Mouse (Mus musculus): ENCODE results near the gene Trrap. TPM values are rescaled to one million over a fixed set of nuclear protein-coding genes. Genes with fewer than 3 reads are reported as not detected.

Trrap gene
- polyA plus RNA-seq, 1 experiment from 2014 or later: 88.8 TPM

GRCm38 (mm10) chr5:144755191-144755590 is 12.3 kb upstream of the Trrap start:
- Histone ChIP-seq H3K4me1 (peaks cover 5% of the 10 kb centered on the region; the same call in 1 of the 2 replicates), H3K4me2 (replicated peaks) (no peak overlapping the region), H3K27ac (no peak overlapping the region), H3K36me3 (no peaks in the 10 kb centered on the region), H3K9me3 (no peaks in the 10 kb centered on the region), H3K27me3 (peaks cover 13% of the 10 kb centered on the region), H3K4me3 (no peak overlapping the region), H3K9ac (no peak overlapping the region)
- 78% methylated on average over 10 of the region's 10 CpGs for WGBS
- ATAC-seq (ENCODE audit: low FRiP score, low read depth): no peak

DNA sequence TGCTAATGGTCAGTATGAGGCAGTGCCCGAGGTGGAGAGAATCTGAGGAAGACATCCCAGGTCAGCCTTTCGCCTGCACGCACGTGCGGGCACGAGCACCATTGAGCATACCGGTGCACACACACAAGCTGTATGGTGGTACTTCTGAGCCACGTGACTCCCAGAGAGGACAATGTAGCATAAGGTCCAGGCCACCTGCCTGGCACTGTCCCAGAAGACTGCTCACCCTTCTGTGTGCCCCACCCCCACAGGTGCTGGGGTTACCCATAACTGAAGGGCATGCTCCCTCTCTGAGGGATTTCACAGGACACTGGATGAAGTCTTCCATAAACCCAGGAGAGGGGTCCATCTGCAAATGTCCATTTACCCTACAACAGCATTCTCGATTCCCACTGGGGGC is 10.1 kb upstream of the Trrap start:
- Histone ChIP-seq H3K4me2 (replicated peaks) (no peak overlapping the region), H3K27ac (no peak overlapping the region), H3K4me3 (no peak overlapping the region), H3K4me1 (peaks cover 10% of the 10 kb centered on the region), H3K36me3 (no peaks in the 10 kb centered on the region), H3K27me3 (peaks cover 35% of the 10 kb centered on the region), H3K9me3 (no peaks in the 10 kb centered on the region), H3K9ac (no peak overlapping the region)
- no peak for ATAC-seq (ENCODE audit: low FRiP score, low read depth)
- 81% methylated on average over 9 of the region's 9 CpGs for WGBS

DNA sequence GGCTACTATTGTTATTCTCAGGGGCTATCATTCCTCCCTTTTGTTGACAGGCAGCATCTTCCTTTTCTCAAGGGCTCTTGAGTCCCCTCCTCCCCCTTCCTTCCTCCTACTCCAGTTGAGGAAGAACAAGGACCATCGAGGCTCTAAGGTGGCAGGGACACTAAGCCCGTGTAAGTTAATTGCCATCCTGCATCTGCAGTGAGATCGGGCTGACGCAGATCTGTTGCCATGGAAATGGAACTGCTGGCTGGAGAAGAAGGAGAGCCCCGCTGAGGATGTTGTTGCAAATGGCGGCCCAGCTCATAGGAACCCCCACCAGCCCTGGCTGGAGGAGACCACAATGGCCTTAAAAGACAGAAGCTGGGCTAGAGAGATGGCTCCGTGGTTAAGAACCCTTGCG is 9.1 kb upstream of the Trrap start:
- H3K4me1 ChIP-seq: peaks cover 9% of the 10 kb centered on the region; the same call in 1 of the 2 replicates
- no peak overlapping the region for H3K9ac ChIP-seq

DNA sequence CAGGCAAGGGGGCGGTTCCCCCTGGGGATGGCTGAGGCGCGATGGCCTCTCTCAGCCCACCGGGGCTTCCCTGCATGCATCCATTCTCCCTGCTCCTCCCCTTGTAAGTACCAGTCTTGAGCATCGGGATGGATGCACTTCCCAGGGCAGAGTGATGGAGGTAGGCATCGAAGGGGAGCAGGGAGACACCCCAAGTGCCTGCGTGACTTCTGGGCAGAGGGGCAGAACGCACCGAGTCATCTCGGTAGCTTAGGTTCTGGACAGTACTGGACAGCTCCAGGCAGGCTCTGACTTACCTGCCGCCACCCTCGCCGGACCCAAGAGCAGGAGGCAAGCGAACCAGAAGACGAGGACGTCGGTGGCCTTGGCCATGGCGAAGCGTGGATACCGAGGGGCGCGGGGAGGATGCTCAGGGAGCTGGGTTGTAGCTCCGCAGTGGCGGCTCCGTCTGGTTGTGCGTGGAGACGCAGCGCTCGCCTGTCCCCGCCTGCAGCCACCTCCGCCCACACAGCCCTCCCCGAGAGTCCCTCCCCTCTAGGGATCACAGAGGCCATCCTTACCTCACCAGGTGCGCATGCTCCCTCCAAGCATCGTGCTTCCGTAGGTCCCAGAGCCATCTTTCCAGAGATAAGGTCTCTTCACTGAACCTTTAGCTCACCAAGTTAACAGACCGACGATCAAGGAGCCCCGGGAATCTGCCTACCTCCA is 6.2 kb upstream of the Trrap start, which contains the start of gene Tmem130:
Gene Tmem130 (minus strand): TSS at position 658 of the 708 bp plus-strand sequence.
- Histone ChIP-seq H3K4me3 (peak within 1 kb of the TSS; percentile 38), H3K27me3 (peaks cover 40% of the 10 kb centered on the region), H3K4me2 (replicated peaks) (peak within 1 kb of the TSS; percentile 66), H3K9ac (peak within 1 kb of the TSS; percentile 45), H3K27ac (no peak within 1 kb of the TSS), H3K9me3 (no peaks in the 10 kb centered on the region), H3K4me1 (peaks cover 9% of the 10 kb centered on the region; the same call in 1 of the 2 replicates), H3K36me3 (no peaks in the 10 kb centered on the region)
- ATAC-seq (ENCODE audit: low FRiP score, low read depth): no peak
- 2% methylated on average over 37 of the region's 38 CpGs for WGBS

More for the DNA sequence above, 9.1 kb upstream of the Trrap start:
- WGBS: 15% methylated on average over 8 of the region's 8 CpGs
- no peak for ATAC-seq (ENCODE audit: low FRiP score, low read depth)
- no peaks in the 10 kb centered on the region for H3K36me3 ChIP-seq
- no peak overlapping the region for H3K4me2 ChIP-seq (replicated peaks)
- H3K4me3 ChIP-seq: no peak overlapping the region
- no peak overlapping the region for H3K27ac ChIP-seq
- H3K9me3 ChIP-seq: no peaks in the 10 kb centered on the region
- peaks cover 40% of the 10 kb centered on the region for H3K27me3 ChIP-seq

GRCm38 (mm10) chr5:144766026-144766425 is 1.5 kb upstream of the Trrap start:
- no peaks in the 10 kb centered on the region for H3K9me3 ChIP-seq
- H3K4me3 ChIP-seq: no peak overlapping the region
- no peak overlapping the region for H3K4me2 ChIP-seq (replicated peaks)
- peaks cover 6% of the 10 kb centered on the region for H3K36me3 ChIP-seq
- no peak overlapping the region for H3K9ac ChIP-seq
- no peak for ATAC-seq (ENCODE audit: low FRiP score, low read depth)
- H3K27me3 ChIP-seq: peaks cover 19% of the 10 kb centered on the region
- 72% methylated on average over 7 of the region's 7 CpGs for WGBS
- H3K27ac ChIP-seq: no peak overlapping the region
- H3K4me1 ChIP-seq: peaks cover 20% of the 10 kb centered on the region

- WGBS: 85% methylated on average over 11 of the region's 11 CpGs
- peaks cover 14% of the 10 kb centered on the region for H3K4me1 ChIP-seq
- ATAC-seq (ENCODE audit: low FRiP score, low read depth): no peak
These were observed 886 bp upstream of the Trrap start for GRCm38 (mm10) chr5:144766646-144767045.

DNA sequence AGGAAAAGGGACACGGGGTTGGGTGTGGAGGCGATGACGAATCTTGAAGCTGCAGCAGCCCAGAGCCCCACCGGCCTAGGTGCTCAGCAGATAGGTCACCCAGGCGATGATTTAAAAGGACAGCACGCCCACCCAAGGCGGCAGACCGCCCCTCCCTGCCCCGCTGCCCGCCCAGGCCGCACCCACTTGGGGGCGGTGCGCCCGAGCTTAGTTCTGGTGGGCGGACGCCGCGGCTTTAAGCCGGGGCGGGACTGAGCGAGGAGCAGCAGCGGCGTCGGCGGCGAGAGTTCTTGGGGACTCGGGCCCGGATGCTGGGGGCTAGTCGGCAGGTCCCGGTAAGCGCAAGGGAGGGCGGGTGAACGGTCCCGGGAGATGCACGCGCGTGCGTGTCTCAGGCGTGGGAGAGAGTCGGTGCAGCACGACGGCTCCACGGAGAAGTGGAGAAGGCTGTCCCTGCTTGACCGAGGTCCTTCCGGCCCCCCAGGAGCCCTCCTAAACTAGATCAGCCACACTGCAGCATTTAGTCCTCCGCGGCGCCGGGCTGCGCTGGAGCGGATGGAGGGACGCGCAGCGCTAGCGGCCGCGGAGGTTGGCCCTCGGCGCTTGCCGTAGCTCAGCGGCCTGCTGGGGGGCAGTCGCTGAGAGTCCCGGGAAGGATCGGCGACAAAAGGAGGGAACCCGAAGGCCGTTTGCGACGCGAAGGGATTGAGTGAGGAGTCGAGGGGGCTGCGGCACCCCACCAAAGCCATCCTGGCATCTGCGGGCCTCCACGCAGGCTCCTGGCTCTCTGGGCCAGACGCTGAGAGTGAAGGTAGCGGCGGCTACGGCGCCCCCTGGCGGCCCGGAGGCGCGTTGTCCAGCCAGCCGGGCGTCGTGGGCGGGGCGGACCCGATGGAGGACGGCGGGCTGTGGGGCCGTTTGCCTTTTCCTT is 644 bp downstream of the Trrap start:
- Histone ChIP-seq H3K9ac (peak overlapping the region; percentile 93), H3K36me3 (peaks cover 25% of the 10 kb centered on the region), H3K27me3 (no peaks in the 10 kb centered on the region; the same call in 1 of the 2 replicates), H3K4me1 (peaks cover 13% of the 10 kb centered on the region), H3K4me3 (peak overlapping the region; percentile 86), H3K4me2 (replicated peaks) (peak overlapping the region; percentile 90), H3K9me3 (no peaks in the 10 kb centered on the region), H3K27ac (peak overlapping the region; percentile 97)
- under 1% methylated on average over 89 of the region's 92 CpGs for WGBS
- ATAC-seq (ENCODE audit: low FRiP score, low read depth): peak; percentile 92

More at GRCm38 (mm10) chr5:144766646-144767045, 886 bp upstream of the Trrap start:
- Histone ChIP-seq H3K9ac (no peak overlapping the region), H3K4me2 (replicated peaks) (no peak overlapping the region), H3K4me3 (no peak overlapping the region), H3K27me3 (peaks cover 13% of the 10 kb centered on the region), H3K36me3 (peaks cover 12% of the 10 kb centered on the region), H3K27ac (no peak overlapping the region), H3K9me3 (no peaks in the 10 kb centered on the region)

GRCm38 (mm10) chr5:144769067-144769482 is 1.5 kb downstream of the Trrap start:
- H3K4me1 ChIP-seq: peaks cover 13% of the 10 kb centered on the region
- 30% methylated on average over 8 of the region's 8 CpGs for WGBS
- H3K9me3 ChIP-seq: no peaks in the 10 kb centered on the region
- no peaks in the 10 kb centered on the region for H3K27me3 ChIP-seq
- peaks cover 34% of the 10 kb centered on the region for H3K36me3 ChIP-seq
- peak overlapping the region; percentile 90 for H3K4me2 ChIP-seq (replicated peaks)
- H3K9ac ChIP-seq: peak overlapping the region; percentile 93
- ATAC-seq (ENCODE audit: low FRiP score, low read depth): 0 out of 2 replicates have a peak, but pooled peaks have one; percentile 6
- peak overlapping the region; percentile 86 for H3K4me3 ChIP-seq
- H3K27ac ChIP-seq: peak overlapping the region; percentile 97; the same call in 1 of the 2 replicates

DNA sequence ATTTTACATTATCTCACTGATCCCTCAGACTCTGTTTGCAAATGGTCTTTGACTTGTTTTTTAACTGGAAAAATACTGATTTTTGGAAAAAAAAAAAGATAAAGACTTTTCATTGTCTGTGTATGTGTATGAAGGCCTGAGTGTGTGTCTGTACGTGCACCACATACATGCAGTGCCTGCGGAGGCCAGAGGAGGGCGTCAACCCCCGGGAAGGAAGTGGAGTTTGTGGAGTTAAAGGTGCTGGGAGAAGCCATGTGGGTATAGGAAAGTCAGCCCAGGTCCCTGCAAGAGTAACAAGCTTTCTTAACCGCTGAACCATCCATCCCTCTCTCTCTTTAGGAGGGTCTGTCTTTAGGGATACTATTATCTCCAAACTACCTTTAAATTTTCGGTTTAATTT is 5.7 kb downstream of the Trrap start:
- Histone ChIP-seq H3K27me3 (no peaks in the 10 kb centered on the region), H3K4me2 (replicated peaks) (no peak overlapping the region), H3K9ac (no peak overlapping the region), H3K36me3 (peaks cover 70% of the 10 kb centered on the region), H3K9me3 (no peaks in the 10 kb centered on the region), H3K27ac (no peak overlapping the region), H3K4me3 (no peak overlapping the region), H3K4me1 (peaks cover 13% of the 10 kb centered on the region)
- WGBS: 95% methylated on average over 6 of the region's 6 CpGs
- ATAC-seq (ENCODE audit: low FRiP score, low read depth): no peak

DNA sequence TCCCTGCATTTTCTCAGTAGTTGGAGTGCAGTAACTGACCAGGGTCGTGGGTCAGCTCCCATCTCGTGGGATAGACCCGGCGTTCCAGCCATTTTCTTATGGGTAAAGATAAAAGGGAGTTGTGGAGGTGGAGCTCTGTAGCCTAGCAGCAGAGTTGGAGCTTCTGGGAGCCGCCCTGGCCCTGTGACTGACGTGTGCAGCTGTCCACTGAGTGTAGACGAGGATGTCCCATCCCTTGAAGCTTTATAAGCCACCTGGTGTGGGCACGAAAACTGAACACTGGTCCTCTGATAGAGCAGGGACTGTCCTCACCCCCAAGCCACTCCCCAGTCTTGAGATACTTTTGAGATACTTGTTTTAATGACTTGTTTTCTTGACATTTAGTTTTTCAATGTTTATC is 13.1 kb downstream of the Trrap start:
- Histone ChIP-seq H3K4me1 (no peaks in the 10 kb centered on the region), H3K27ac (no peak overlapping the region), H3K36me3 (peaks cover 97% of the 10 kb centered on the region), H3K9ac (no peak overlapping the region), H3K4me3 (no peak overlapping the region), H3K27me3 (no peaks in the 10 kb centered on the region), H3K9me3 (no peaks in the 10 kb centered on the region), H3K4me2 (replicated peaks) (no peak overlapping the region)
- 84% methylated on average over 8 of the region's 8 CpGs for WGBS
- no peak for ATAC-seq (ENCODE audit: low FRiP score, low read depth)

GRCm38 (mm10) chr5:144786464-144786863 is 18.9 kb downstream of the Trrap start:
- Histone ChIP-seq H3K4me2 (replicated peaks) (no peak overlapping the region), H3K4me3 (no peak overlapping the region), H3K9ac (no peak overlapping the region), H3K9me3 (no peaks in the 10 kb centered on the region), H3K4me1 (no peaks in the 10 kb centered on the region), H3K27ac (no peak overlapping the region), H3K27me3 (no peaks in the 10 kb centered on the region), H3K36me3 (peaks cover 98% of the 10 kb centered on the region)
- ATAC-seq (ENCODE audit: low FRiP score, low read depth): no peak
- 96% methylated on average over 17 of the region's 18 CpGs for WGBS

DNA sequence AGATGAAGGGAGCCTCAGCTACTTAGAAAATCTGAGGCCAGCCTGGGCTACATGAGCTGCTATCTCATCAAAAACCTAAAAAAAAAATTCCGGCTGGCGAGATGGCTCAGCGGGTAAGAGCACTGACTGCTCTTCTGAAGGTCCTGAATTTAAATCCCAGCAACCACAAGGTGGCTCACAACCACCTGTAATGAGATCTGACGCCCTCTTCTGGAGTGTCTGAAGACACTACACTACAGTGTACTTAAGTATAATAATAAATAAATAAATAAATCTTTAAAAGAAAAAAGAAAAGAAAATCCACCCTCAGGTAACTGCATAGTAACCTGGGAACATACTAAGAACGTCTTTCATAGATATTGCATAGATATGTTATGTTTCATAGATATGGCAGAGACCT is 25.8 kb downstream of the Trrap start:
- no peak for ATAC-seq (ENCODE audit: low FRiP score, low read depth)
- WGBS: 86% methylated on average over 5 of the region's 5 CpGs
- Histone ChIP-seq H3K9ac (no peak overlapping the region), H3K27me3 (no peaks in the 10 kb centered on the region), H3K27ac (no peak overlapping the region), H3K4me2 (replicated peaks) (no peak overlapping the region), H3K9me3 (no peaks in the 10 kb centered on the region), H3K36me3 (peaks cover 99% of the 10 kb centered on the region), H3K4me3 (no peak overlapping the region), H3K4me1 (no peaks in the 10 kb centered on the region)
